Mouse (Mus musculus) midbrain, postnatal 0 days (tissue): Measurements from ENCODE around the gene Gfm1. TPM values are rescaled to one million over a fixed set of nuclear protein-coding genes. Genes with fewer than 3 reads are reported as not detected.

Experiments used
- ATAC-seq: fragments of 200-750 bp; cut with Nextera tagmentation; 2 replicates; pipeline ENCODE4 v1.8.0; 2017; ENCODE audit warnings: moderate number of reproducible peaks, mild to moderate bottlenecking, moderate TSS enrichment, moderate library complexity; ENCODE audit not compliant: low FRiP score
- DNase-seq: peaks from one replicate; pipeline ENCODE4 v3.0.0-alpha.2; 2015; ENCODE audit warnings: low spot score
- H3K27ac ChIP-seq: fragments of 300-500 bp; sonication (generic); 2 replicates; pipeline ENCODE4 v1.5.1; 2014; ENCODE audit warnings: low read depth, mild to moderate bottlenecking, low read length, mixed read lengths
- H3K27me3 ChIP-seq: fragments of 300-500 bp; sonication (generic); 2 replicates; pipeline ENCODE4 v1.6.1; 2014; ENCODE audit warnings: low read length, control low read depth, mixed read lengths; ENCODE audit not compliant: insufficient read depth
- H3K36me3 ChIP-seq: fragments of 300-500 bp; sonication (generic); 2 replicates; pipeline ENCODE4 v1.6.1; 2014; ENCODE audit warnings: low read length, control low read depth, mixed read lengths; ENCODE audit not compliant: insufficient read depth
- H3K4me1 ChIP-seq: fragments of 300-500 bp; sonication (generic); 2 replicates; pipeline ENCODE4 v1.6.1; 2014; ENCODE audit warnings: mild to moderate bottlenecking, control low read depth, antibody characterized with exemption, low read length, mixed read lengths; ENCODE audit not compliant: insufficient read depth
- H3K4me2 ChIP-seq: fragments of 300-500 bp; sonication (generic); 2 replicates; pipeline ENCODE4 v1.6.1; 2014; ENCODE audit warnings: low read depth, mild to moderate bottlenecking, low read length, mixed read lengths; ENCODE audit not compliant: poor library complexity, severe bottlenecking
- H3K4me3 ChIP-seq: fragments of 300-500 bp; sonication (generic); 2 replicates; pipeline ENCODE4 v1.5.1; 2014; ENCODE audit warnings: low read depth, mild to moderate bottlenecking, low read length, moderate library complexity
- H3K9ac ChIP-seq: fragments of 300-500 bp; sonication (generic); replicated peaks from 2 replicates; pipeline ENCODE4 v1.6.1; 2014; ENCODE audit warnings: mild to moderate bottlenecking, low read length, moderate library complexity, mixed read lengths; ENCODE audit not compliant: poor library complexity, severe bottlenecking
- H3K9me3 ChIP-seq: fragments of 300-500 bp; sonication (generic); 2 replicates; pipeline ENCODE4 v1.6.1; 2016; ENCODE audit warnings: low read length, control low read depth
- CTCF ChIP-seq: IDR thresholded peaks from 2 replicates; pipeline ENCODE4 v1.5.1; 2016; ENCODE audit warnings: antibody characterized with exemption, mild to moderate bottlenecking
- WGBS: fragments of 180-500 bp; shearing (Covaris S2); extraction: QIAGEN DNeasy Blood & Tissue Kit; methylation state at CpG from one replicate; pipeline ENCODE4 v1.1.7; 2014; 5-methylcytosine and 5-hydroxymethylcytosine counted together
- polyA plus RNA-seq: library from polyadenylated mRNA; unstranded; fragments of >200 nt; fragmentation: Nextera tagmentation; extraction: Ambion mirVana; gene quantifications from 2 replicates; pipeline ENCODE4 v1.2.1, GENCODE M21; 2015
- total RNA-seq: library from RNA; depleted of rRNA; stranded (reverse); fragments of >200 nt; gene quantifications from 2 replicates; pipeline ENCODE4 v1.2.3, GENCODE M21; 2014

Gfm1 gene
- total and polyA plus RNA-seq, 2 experiments from 2014 or later, result 21.3 to 29.1 TPM

GRCm38 (mm10) chr3:67499406-67499791 lies 69.5 kb downstream of the Gfm1 start:
- TF ChIP-seq CTCF, result no peak
- Histone ChIP-seq H3K27me3 (no peaks in the 10 kb centered on the region), H3K36me3 (no peaks in the 10 kb centered on the region), H3K4me1 (no peaks in the 10 kb centered on the region), H3K4me3 (no peak overlapping the region), H3K4me2 (no peak overlapping the region), H3K9ac (no peak overlapping the region), H3K27ac (no peak overlapping the region), H3K9me3 (no peaks in the 10 kb centered on the region)
- no peak for DNase-seq
- no peak for ATAC-seq
- 96% methylated on average over 4 of the region's 4 CpGs for WGBS

GRCm38 (mm10) chr3:67503878-67504277 lies 74.0 kb downstream of the Gfm1 start:
- no peaks in the 10 kb centered on the region for H3K27me3 ChIP-seq
- no peaks in the 10 kb centered on the region for H3K4me1 ChIP-seq
- DNase-seq (no peak), ATAC-seq (no peak)
- no peaks in the 10 kb centered on the region for H3K9me3 ChIP-seq
- no peak overlapping the region for H3K4me3 ChIP-seq
- WGBS, result 15% methylated on average over 3 of the region's 3 CpGs
- H3K36me3 ChIP-seq, result no peaks in the 10 kb centered on the region
- no peak for TF ChIP-seq CTCF
- no peak overlapping the region for H3K4me2 ChIP-seq
- H3K9ac ChIP-seq, result no peak overlapping the region
- no peak overlapping the region for H3K27ac ChIP-seq

- Histone ChIP-seq H3K4me2 (no peak overlapping the region), H3K27ac (no peak overlapping the region), H3K4me1 (no peaks in the 10 kb centered on the region), H3K4me3 (no peak overlapping the region), H3K9ac (no peak overlapping the region), H3K36me3 (no peaks in the 10 kb centered on the region), H3K27me3 (no peaks in the 10 kb centered on the region), H3K9me3 (no peaks in the 10 kb centered on the region)
- 79% methylated on average over 2 of the region's 2 CpGs for WGBS
- no peak for TF ChIP-seq CTCF
- no peak for DNase-seq
- no peak for ATAC-seq
These were observed 75.4 kb downstream of the Gfm1 start for GRCm38 (mm10) chr3:67505286-67505685.

GRCm38 (mm10) chr3:67508216-67508892 lies 78.5 kb downstream of the Gfm1 start:
- no peaks in the 10 kb centered on the region for H3K4me1 ChIP-seq
- H3K4me3 ChIP-seq, result no peak overlapping the region
- 0 out of 2 replicates have a peak, but pooled peaks cover 1% of the 10 kb centered on the region for H3K27me3 ChIP-seq
- 87% methylated on average over 10 of the region's 10 CpGs for WGBS
- TF ChIP-seq CTCF, result no peak
- no peak for DNase-seq
- no peak overlapping the region for H3K9ac ChIP-seq
- no peaks in the 10 kb centered on the region for H3K36me3 ChIP-seq
- no peak overlapping the region for H3K4me2 ChIP-seq
- no peaks in the 10 kb centered on the region for H3K9me3 ChIP-seq
- ATAC-seq, result no peak
- H3K27ac ChIP-seq, result no peak overlapping the region

- Histone ChIP-seq H3K4me2 (no peak overlapping the region), H3K36me3 (no peaks in the 10 kb centered on the region), H3K9me3 (no peaks in the 10 kb centered on the region), H3K4me1 (0 out of 2 replicates have a peak, but pooled peaks cover 2% of the 10 kb centered on the region), H3K4me3 (no peak overlapping the region), H3K9ac (no peak overlapping the region), H3K27me3 (peaks cover 8% of the 10 kb centered on the region; the same call in 1 of the 2 replicates), H3K27ac (no peak overlapping the region)
- DNase-seq (peak; percentile 89), ATAC-seq (peak; percentile 72)
- WGBS, result under 1% methylated on average over 5 of the region's 5 CpGs
- peak; percentile 98 for TF ChIP-seq CTCF
These were observed 82.9 kb downstream of the Gfm1 start for GRCm38 (mm10) chr3:67512807-67513206.

- H3K27ac ChIP-seq, result no peak overlapping the region
- peaks cover 12% of the 10 kb centered on the region; the same call in 1 of the 2 replicates for H3K27me3 ChIP-seq
- peak; percentile 64 for ATAC-seq
- DNase-seq, result peak; percentile 2
- peak overlapping the region; percentile 57; the same call in 1 of the 2 replicates for H3K9ac ChIP-seq
- WGBS, result 4% methylated on average over 40 of the region's 40 CpGs
- no peaks in the 10 kb centered on the region for H3K9me3 ChIP-seq
- H3K4me2 ChIP-seq, result peak overlapping the region; percentile 99
- peak overlapping the region; percentile 59 for H3K4me3 ChIP-seq
- 0 out of 2 replicates have a peak, but pooled peaks cover 2% of the 10 kb centered on the region for H3K4me1 ChIP-seq
- no peak for TF ChIP-seq CTCF
- H3K36me3 ChIP-seq, result no peaks in the 10 kb centered on the region
These were observed 84.9 kb downstream of the Gfm1 start for GRCm38 (mm10) chr3:67514801-67515273.
